Mouse (Mus musculus) erythroblast, embryonic 14.5 days (primary cell): ENCODE results near the gene Rps3.

Source experiments
- GATA1 ChIP-seq: IDR thresholded peaks from 2 replicates; pipeline ENCODE4 v1.6.1; 2012; ENCODE audit warnings: low read length, inconsistent platforms, mixed read lengths
- TAL1 ChIP-seq: IDR thresholded peaks from 3 replicates; pipeline ENCODE4 v1.6.1; 2012; ENCODE audit warnings: low read length, inconsistent platforms, mixed read lengths

GRCm38 (mm10) chr7:99529410-99529809, 45.9 kb upstream of the Rps3 start:
- TF ChIP-seq GATA1 (no peak), TAL1 (no peak)
